Mouse (Mus musculus): ENCODE measurements around the gene Nox1. TPM values are rescaled to one million over a fixed set of nuclear protein-coding genes. Genes with fewer than 3 reads are reported as not detected.

Nox1 gene
- polyA plus RNA-seq (2011; ENCODE audit: insufficient read depth, insufficient read length, low replicate concordance, missing spikeins) = 0.97 TPM in 1 of 2 replicates, not detected in the other

- Histone ChIP-seq H3K27ac (ENCODE audit: control insufficient read depth, insufficient read depth, low read depth, low read length, poor library complexity) (no peak within 1 kb of the TSS), H3K4me3 (replicated peaks; ENCODE audit: control insufficient read depth, low read depth, low read length) (no peak within 1 kb of the TSS), H3K4me1 (ENCODE audit: control insufficient read depth, insufficient read depth, low read length) (no peaks in the 10 kb centered on the region)
- 71% methylated on average over 4 of the region's 4 CpGs for WGBS
- TF ChIP-seq POLR2A (IDR thresholded peaks at IDR 0.05; ENCODE audit: borderline replicate concordance, control insufficient read depth, low read depth, low read length) (no peak), CTCF (IDR thresholded peaks at IDR 0.05; ENCODE audit: control insufficient read depth, insufficient read depth, low read length) (no peak)
Measured at GRCm38 (mm10) chrX:134221856-134222255, at the start of gene Nox1. Nox1 (minus strand) TSS chrX:134221956.

- WGBS = 92% methylated on average over 11 of the region's 11 CpGs
- Histone ChIP-seq H3K4me1 (ENCODE audit: control insufficient read depth, insufficient read depth, low read length) (no peaks in the 10 kb centered on the region), H3K4me3 (replicated peaks; ENCODE audit: control insufficient read depth, low read depth, low read length) (no peak overlapping the region), H3K27ac (ENCODE audit: control insufficient read depth, insufficient read depth, low read depth, low read length, poor library complexity) (no peak overlapping the region)
- TF ChIP-seq CTCF (IDR thresholded peaks at IDR 0.05; ENCODE audit: control insufficient read depth, insufficient read depth, low read length) = no peak
- TF ChIP-seq POLR2A (IDR thresholded peaks at IDR 0.05; ENCODE audit: borderline replicate concordance, control insufficient read depth, low read depth, low read length) = no peak
Measured at GRCm38 (mm10) chrX:134262129-134262528, 40.4 kb upstream of the Nox1 start.

- WGBS = 78% methylated on average over 5 of the region's 5 CpGs
- H3K27ac ChIP-seq (ENCODE audit: control insufficient read depth, insufficient read depth, low read depth, low read length, poor library complexity) = no peak overlapping the region
- TF ChIP-seq CTCF (IDR thresholded peaks at IDR 0.05; ENCODE audit: control insufficient read depth, insufficient read depth, low read length) = no peak
- no peak for TF ChIP-seq POLR2A (IDR thresholded peaks at IDR 0.05; ENCODE audit: borderline replicate concordance, control insufficient read depth, low read depth, low read length)
- H3K4me3 ChIP-seq (replicated peaks; ENCODE audit: control insufficient read depth, low read depth, low read length) = no peak overlapping the region
- no peaks in the 10 kb centered on the region for H3K4me1 ChIP-seq (ENCODE audit: control insufficient read depth, insufficient read depth, low read length)
Measured at GRCm38 (mm10) chrX:134261191-134261590, 39.4 kb upstream of the Nox1 start.

GRCm38 (mm10) chrX:134248202-134248601 is 26.4 kb upstream of the Nox1 start:
- H3K4me3 ChIP-seq (replicated peaks; ENCODE audit: control insufficient read depth, low read depth, low read length) = no peak overlapping the region
- 72% methylated on average over 2 of the region's 2 CpGs for WGBS
- no peak for TF ChIP-seq CTCF (IDR thresholded peaks at IDR 0.05; ENCODE audit: control insufficient read depth, insufficient read depth, low read length)

GRCm38 (mm10) chrX:134245946-134246345 is 24.2 kb upstream of the Nox1 start:
- 89% methylated on average over 10 of the region's 10 CpGs for WGBS
- Histone ChIP-seq H3K27ac (ENCODE audit: control insufficient read depth, insufficient read depth, low read depth, low read length, poor library complexity) (no peak overlapping the region), H3K4me3 (replicated peaks; ENCODE audit: control insufficient read depth, low read depth, low read length) (no peak overlapping the region), H3K4me1 (ENCODE audit: control insufficient read depth, insufficient read depth, low read length) (no peaks in the 10 kb centered on the region)
- TF ChIP-seq CTCF (IDR thresholded peaks at IDR 0.05; ENCODE audit: control insufficient read depth, insufficient read depth, low read length) (no peak), POLR2A (IDR thresholded peaks at IDR 0.05; ENCODE audit: borderline replicate concordance, control insufficient read depth, low read depth, low read length) (no peak)

More at GRCm38 (mm10) chrX:134248202-134248601, 26.4 kb upstream of the Nox1 start:
- Histone ChIP-seq H3K27ac (ENCODE audit: control insufficient read depth, insufficient read depth, low read depth, low read length, poor library complexity) (no peak overlapping the region), H3K4me1 (ENCODE audit: control insufficient read depth, insufficient read depth, low read length) (no peaks in the 10 kb centered on the region)

GRCm38 (mm10) chrX:134238266-134238665 is 16.5 kb upstream of the Nox1 start:
- H3K4me1 ChIP-seq (ENCODE audit: control insufficient read depth, insufficient read depth, low read length) = no peaks in the 10 kb centered on the region
- H3K27ac ChIP-seq (ENCODE audit: control insufficient read depth, insufficient read depth, low read depth, low read length, poor library complexity) = no peak overlapping the region
- no peak overlapping the region for H3K4me3 ChIP-seq (replicated peaks; ENCODE audit: control insufficient read depth, low read depth, low read length)
- WGBS = 58% methylated on average over 10 of the region's 10 CpGs
- TF ChIP-seq POLR2A (IDR thresholded peaks at IDR 0.05; ENCODE audit: borderline replicate concordance, control insufficient read depth, low read depth, low read length) = no peak
- no peak for TF ChIP-seq CTCF (IDR thresholded peaks at IDR 0.05; ENCODE audit: control insufficient read depth, insufficient read depth, low read length)

- TF ChIP-seq CTCF (IDR thresholded peaks at IDR 0.05; ENCODE audit: control insufficient read depth, insufficient read depth, low read length) (no peak), POLR2A (IDR thresholded peaks at IDR 0.05; ENCODE audit: borderline replicate concordance, control insufficient read depth, low read depth, low read length) (no peak)
- Histone ChIP-seq H3K4me1 (ENCODE audit: control insufficient read depth, insufficient read depth, low read length) (no peaks in the 10 kb centered on the region), H3K4me3 (replicated peaks; ENCODE audit: control insufficient read depth, low read depth, low read length) (no peak overlapping the region), H3K27ac (ENCODE audit: control insufficient read depth, insufficient read depth, low read depth, low read length, poor library complexity) (no peak overlapping the region)
- 48% methylated on average over 1 of the region's 1 CpGs for WGBS
Measured at GRCm38 (mm10) chrX:134233048-134233447, 11.3 kb upstream of the Nox1 start.

GRCm38 (mm10) chrX:134220618-134221017 is 1.1 kb downstream of the Nox1 start:
- whole genome bisulfite sequencing = 76% methylated on average over 3 of the region's 3 CpGs
- no peak for TF ChIP-seq CTCF (IDR thresholded peaks at IDR 0.05; ENCODE audit: control insufficient read depth, insufficient read depth, low read length)
- no peak for TF ChIP-seq POLR2A (IDR thresholded peaks at IDR 0.05; ENCODE audit: borderline replicate concordance, control insufficient read depth, low read depth, low read length)
- Histone ChIP-seq H3K27ac (ENCODE audit: control insufficient read depth, insufficient read depth, low read depth, low read length, poor library complexity) (no peak overlapping the region), H3K4me1 (ENCODE audit: control insufficient read depth, insufficient read depth, low read length) (no peaks in the 10 kb centered on the region), H3K4me3 (replicated peaks; ENCODE audit: control insufficient read depth, low read depth, low read length) (no peak overlapping the region)

- 67% methylated on average over 4 of the region's 4 CpGs for WGBS
- no peak for TF ChIP-seq CTCF (IDR thresholded peaks at IDR 0.05; ENCODE audit: control insufficient read depth, insufficient read depth, low read length)
- TF ChIP-seq POLR2A (IDR thresholded peaks at IDR 0.05; ENCODE audit: borderline replicate concordance, control insufficient read depth, low read depth, low read length) = no peak
- no peak overlapping the region for H3K27ac ChIP-seq (ENCODE audit: control insufficient read depth, insufficient read depth, low read depth, low read length, poor library complexity)
Measured at GRCm38 (mm10) chrX:134218161-134218560, 3.6 kb downstream of the Nox1 start.

More at GRCm38 (mm10) chrX:134218161-134218560, 3.6 kb downstream of the Nox1 start:
- H3K4me3 ChIP-seq (replicated peaks; ENCODE audit: control insufficient read depth, low read depth, low read length) = no peak overlapping the region
- no peaks in the 10 kb centered on the region for H3K4me1 ChIP-seq (ENCODE audit: control insufficient read depth, insufficient read depth, low read length)
